Mouse (Mus musculus) adrenal gland, adult 8-10 months (tissue): ENCODE results near the gene Hid1. TPM values are rescaled to one million over a fixed set of nuclear protein-coding genes. Genes with fewer than 3 reads are reported as not detected.

Source experiments
- DNase-seq: peaks from one replicate; pipeline ENCODE4 v3.0.0; 2022
- total RNA-seq, 4 experiments: library from RNA; stranded (reverse); gene quantifications; 2 replicates each; pipeline ENCODE4 v1.2.4; 2022

The Hid1 gene
- total RNA-seq, 4 experiments from 2014 or later = 17.7 to 46.8 (median 42.6) TPM

GRCm38 (mm10) chr11:115335223-115335622 lies 32.3 kb downstream of the Hid1 start:
- no peak for DNase-seq

DNA sequence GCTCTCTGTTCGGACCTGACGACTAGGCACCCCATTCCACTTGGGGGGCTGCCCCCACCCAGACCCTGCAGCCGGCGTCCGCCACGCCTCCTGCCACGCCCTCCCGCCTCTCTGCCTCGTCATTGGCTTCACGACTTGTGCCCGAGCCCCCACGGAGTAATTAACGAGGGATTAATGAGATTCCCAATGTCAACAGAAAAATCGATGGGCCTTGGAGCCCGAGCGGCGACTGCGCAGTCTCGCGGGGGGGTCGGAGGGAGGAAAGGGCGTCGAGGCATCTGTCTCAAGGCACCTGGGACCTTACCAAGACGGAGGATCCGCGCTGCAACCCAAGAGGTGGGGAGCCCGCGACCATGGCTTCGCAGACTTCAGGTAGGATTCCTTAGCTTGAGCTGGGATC lies 33.0 kb downstream of the Hid1 start, which contains the start of gene Otop3:
Gene Otop3 (plus strand): TSS at position 201 of the 400 bp plus-strand sequence.
- DNase-seq = no peak

DNA sequence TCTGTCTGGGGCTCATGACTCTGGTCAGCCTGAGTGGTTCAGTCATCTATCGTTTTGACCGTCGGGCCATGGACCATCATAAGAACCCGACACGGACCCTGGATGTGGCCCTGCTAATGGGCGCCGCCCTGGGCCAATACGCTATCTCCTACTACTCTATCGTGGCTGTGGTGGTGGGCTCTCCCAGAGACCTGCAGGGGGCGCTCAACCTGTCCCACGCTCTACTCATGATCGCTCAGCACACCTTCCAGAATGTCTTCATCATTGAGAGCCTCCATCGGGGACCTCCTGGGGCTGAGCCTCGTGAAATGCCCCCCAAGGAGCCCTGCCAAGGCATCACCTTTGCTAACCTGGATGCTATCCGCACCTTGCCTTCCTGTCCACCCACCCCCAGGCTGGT lies 38.2 kb downstream of the Hid1 start:
- DNase-seq = no peak

DNA sequence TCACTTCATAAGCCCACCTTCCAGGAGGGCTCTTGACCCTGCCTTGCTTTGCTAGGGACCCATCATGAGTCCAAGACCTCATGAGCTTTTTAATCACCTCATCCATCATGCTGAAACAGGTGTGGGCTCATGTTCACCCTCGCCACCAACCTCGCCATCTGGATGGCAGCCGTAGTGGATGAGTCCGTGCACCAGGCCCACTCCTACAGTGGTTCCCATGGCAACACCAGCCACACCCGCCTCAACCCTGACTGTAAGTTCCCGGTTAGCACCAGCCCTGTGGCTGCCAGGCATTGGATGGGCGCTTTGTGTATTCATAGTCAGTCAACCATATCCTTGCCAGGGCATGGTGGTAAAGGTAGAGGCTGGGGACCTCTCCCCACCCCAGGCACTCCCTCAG lies 40.8 kb downstream of the Hid1 start:
- no peak for DNase-seq

DNA sequence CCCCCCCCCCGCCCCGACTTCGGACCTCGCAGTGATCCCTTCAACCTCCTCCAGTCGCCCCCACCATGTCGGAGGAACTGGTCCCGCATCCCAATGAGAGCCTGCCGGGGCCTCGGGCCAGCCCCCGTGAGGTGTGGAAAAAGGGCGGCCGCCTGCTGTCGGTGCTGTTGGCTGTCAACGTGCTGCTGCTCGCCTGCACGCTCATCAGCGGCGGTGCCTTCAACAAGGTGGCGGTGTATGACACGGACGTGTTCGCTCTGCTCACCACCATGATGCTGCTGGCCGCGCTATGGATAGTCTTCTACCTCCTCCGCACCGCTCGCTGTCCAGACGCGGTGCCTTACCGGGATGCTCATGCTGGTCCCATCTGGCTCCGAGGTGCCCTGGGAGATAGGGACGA lies 44.2 kb downstream of the Hid1 start:
- no peak for DNase-seq

DNA sequence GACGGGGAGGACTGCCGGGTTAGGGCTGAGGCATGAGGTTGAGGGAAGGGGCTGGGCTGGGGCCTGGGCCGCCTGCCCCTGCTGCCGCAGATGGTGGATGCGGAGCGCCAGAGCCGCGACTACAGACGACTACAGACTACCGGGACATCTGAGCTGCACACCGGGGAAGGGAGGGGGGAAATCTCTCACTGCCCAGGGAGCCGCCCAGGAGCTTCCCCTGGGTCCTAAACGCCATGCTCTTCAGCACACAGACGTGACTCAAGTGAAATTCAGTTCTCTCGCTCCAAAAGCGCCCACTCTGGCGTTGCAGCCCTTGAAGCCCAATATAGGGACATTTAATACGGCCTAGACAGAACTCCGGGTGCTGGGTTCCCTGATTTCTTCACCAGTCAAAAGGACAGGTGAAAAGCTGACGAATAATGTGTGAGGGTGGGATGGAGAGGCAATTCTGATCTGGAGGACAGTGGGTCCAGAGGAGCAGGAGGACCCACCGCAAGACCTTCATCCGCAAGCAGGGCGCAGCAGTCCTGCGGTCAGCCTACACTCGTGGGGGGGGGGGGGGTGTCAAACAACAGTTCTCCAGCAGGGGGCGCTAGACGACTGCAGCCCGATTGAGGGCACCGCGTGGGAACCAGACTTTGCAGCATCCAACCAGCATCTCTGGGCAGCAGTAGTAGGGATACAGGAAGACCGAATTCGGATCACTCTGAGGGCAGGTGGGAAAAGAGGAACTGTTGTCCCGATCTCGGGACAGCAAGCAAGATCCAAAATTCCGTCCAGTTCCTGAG lies 45.5 kb downstream of the Hid1 start, which contains the start of gene Ush1g:
Gene Ush1g (minus strand): TSS at position 136 of the 788 bp plus-strand sequence.
- no peak for DNase-seq

DNA sequence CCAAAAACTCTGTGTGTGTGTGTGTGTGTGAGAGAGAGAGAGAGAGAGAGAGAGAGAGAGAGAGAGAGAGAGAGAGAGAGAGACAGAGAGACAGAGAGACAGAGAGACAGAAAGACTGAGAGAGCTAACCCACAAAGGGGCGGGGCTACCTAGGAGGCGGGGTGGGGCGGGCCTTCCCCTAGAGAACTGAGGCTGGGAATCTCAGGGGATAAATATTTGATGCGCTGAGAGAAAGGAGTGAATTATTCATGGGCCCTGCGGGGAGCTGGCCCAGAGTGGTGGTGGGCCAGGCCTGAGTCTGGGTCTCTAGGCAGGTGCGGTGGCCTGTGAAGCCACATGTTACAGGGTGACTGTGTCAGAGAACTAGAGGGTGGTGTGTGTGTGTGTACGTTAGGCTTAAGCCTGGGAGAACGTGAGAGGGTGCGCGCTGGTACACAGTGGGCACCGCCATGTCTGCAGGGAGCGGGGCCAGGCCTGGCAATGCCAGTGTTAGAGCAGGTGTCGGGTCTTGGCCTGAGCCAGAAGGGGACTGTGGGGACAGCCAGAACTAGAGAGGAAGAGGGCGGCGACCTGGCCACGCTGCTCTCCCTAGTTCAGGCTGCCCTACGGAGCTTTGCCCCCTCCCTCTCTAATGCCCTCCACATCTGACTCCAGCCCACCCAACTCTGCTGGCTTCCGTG lies 47.7 kb downstream of the Hid1 start:
- no peak for DNase-seq

DNA sequence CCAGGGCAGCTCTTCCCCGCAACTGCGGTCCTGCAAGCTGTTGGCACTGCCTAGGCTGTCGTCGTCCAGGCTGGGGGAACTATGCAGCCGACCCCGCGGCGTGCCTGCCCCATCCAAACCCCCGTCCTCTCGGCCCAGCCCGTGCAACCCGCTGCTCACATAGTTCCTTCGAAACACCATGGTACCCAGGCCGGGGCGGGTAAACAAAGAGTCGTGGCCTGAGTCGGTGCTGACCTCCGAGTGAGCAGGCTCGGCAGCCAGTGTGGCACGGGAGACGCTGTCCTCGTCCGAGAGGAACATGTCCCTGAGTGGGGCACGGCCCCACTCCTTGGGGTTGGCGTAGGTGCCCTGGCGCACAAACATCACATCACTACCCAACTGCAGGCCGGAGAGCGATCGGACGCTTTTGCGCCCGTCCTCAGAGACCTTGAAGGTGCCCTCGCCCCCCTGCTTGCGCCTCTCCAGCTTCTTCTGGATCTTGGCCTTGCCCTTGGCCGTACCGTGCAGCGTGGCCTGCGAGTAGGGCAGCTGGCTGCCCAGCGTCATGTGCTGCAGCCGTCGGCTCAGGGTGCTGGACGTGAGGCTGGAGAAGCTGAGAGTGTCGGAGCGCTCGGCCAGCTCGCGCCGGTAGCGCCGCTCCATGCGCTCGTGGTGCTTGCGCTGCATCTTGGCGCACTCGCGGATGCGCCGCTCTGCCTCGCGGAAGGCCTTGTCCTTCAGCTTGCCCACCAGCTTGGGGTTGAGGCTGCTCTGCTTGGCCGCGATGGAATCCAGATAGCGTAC lies 49.1 kb downstream of the Hid1 start:
- DNase-seq = no peak

DNA sequence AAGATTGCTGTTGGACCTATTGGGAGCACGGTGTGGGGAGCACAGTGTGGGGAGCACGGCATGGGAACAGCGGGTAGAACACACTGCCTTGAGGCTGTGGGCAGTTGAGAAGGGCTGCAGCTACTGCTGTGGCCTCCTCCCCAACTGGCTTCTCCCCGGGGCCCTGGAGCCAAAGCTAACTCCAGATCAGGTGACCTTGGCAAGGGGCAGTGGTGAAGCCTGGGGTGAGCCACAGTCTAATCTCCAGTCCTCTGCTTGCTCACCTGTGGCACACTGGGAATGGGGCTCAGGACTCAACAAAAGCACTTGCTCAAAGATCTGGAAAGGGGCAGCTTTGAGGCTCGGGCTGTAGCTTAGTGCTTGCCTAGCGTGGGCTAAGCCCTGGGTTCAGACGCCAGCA lies 50.4 kb downstream of the Hid1 start:
- no peak for DNase-seq

DNA sequence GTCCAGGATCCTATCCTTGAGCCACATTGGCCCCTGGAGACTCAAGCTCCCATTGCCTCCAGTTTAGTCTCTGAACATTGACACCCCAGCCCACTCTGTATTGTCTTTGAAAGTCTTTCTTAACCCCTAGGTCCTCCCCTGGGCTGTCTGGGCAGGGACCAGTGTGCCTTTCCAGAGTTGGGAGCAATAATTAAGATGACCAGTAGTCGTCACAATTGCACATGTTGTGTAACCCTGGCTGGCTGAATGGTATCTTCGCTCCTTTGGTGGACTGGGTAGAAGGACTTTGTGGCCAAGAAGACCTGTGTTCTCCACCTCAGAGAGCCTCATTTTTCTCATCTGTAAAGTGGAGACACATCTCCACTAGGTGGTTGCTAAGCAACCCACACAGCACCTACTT lies 53.3 kb downstream of the Hid1 start:
- no peak for DNase-seq

DNA sequence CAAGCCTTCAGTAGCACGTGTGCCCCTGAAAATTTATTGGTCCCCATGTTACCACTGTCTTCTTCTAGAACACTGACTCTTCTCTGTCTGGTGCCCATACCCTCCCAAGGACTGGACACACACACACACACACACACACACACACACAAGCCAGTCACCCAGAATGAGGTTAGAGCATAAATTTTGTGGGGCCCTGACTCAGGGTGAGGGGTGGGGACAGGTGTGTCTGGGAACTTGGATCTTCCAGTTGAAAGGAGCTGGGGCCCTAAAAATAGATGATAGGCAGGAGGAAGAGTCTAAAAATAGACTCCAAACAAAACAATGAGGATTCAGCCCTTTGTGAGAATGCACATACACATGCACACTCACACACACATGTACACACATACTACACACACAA lies 58.8 kb downstream of the Hid1 start:
- no peak for DNase-seq

DNA sequence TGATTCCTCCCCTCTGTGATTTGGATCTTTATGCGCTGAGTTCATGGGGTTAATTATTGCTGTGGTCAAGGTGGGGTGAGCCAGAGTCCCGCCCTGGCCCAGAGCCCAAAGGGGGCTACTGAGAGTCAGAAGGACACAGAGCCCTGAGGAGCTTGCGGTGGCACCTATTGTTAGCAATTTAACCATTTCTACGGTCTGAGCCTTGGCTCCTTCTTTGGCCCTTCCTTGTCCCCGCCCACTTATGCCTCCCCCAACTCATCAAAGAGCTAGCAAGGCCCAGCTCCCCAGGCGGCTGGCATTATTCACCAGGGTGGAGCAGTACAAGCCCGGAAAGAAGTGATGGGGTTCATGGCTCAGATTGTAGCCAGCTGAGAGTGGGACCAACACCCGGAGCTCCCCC lies 60.7 kb downstream of the Hid1 start, which contains the start of gene Otop2:
Gene Otop2 (plus strand): TSS at position 301 of the 400 bp plus-strand sequence.
- no peak for DNase-seq

DNA sequence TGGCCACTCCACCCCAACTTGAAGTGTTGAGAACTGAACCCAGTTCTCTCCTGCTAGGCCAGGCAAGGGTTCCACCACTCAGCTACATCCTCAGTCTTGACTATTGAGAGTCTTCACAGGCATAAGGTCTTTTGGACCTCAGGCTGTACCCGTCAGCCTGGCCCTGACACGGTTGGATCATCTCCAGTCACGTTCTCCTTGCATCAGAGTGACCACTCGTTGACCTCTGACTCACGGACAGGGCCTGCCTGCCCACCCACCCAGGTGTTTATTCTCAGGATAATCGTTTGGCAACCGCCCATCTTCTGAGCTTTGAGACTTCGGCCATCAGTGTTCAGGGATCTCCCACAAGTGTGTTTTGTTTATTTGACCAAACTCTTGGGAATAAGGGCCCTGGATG lies 64.4 kb downstream of the Hid1 start:
- DNase-seq = no peak

DNA sequence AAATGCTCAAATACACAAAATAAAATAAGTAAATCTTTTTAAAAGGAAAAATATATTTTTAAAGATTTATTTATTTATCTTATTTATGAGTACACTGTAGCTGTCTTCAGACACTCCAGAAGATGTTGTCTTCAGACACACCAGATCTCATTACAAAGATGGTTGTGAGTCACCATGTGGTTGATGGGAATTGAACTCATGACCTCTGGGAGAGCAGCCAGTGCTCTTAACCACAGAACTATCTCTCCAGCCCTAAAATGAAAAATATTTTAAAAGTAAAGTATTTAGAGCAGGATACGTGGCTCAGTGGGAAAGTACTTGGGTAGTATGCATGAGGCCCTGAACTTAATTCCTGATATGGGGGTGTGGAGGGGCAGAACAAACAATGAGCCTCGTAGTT lies 66.2 kb downstream of the Hid1 start:
- DNase-seq = no peak

GRCm38 (mm10) chr11:115300745-115301144 lies 66.8 kb downstream of the Hid1 start:
- DNase-seq = no peak

GRCm38 (mm10) chr11:115298160-115298559 lies 69.4 kb downstream of the Hid1 start:
- no peak for DNase-seq

Other genes with a start within 250 kb of the Hid1 start
- gene Cd300lf, start 233.8 kb downstream of the Hid1 start, total RNA-seq = 1 to 10 TPM in 3 of 4 experiments, under 1 TPM in 1; 0.95 to 1.9 (median 1.4) TPM
- 10 to 100 TPM; 21.0 to 25.6 (median 22.2) TPM for gene Slc9a3r1, start 204.4 kb downstream of the Hid1 start, total RNA-seq
- gene Tmem104, start 180.3 kb downstream of the Hid1 start, total RNA-seq = 10 to 100 TPM; 24.8 to 34.0 (median 27.3) TPM
- gene Nat9, start 179.9 kb downstream of the Hid1 start, total RNA-seq = 10 to 100 TPM; 29.0 to 32.1 (median 30.3) TPM
- gene Grin2c, start 100.5 kb downstream of the Hid1 start, total RNA-seq = 10 to 100 TPM in 2 of 4 experiments, 1 to 10 TPM in 2; 2.2 to 32.8 (median 13.6) TPM
- 1,000 to 10,000 TPM; 1,501 to 2,268 (median 1,689) TPM for gene Fdxr, start 90.7 kb downstream of the Hid1 start, total RNA-seq
- 100 to 1,000 TPM in 2 of 4 experiments, 10 to 100 TPM in 2; 43.3 to 117 (median 82.2) TPM for gene Fads6, start 70.1 kb downstream of the Hid1 start, total RNA-seq
- not detected for gene Otop2, start 60.6 kb downstream of the Hid1 start, total RNA-seq
- gene Ush1g, start 45.7 kb downstream of the Hid1 start, total RNA-seq = 1 to 10 TPM in 2 of 4 experiments, under 1 TPM in 2; 0.52 to 2.3 (median 1.1) TPM
- gene Otop3, start 33.0 kb downstream of the Hid1 start, total RNA-seq = not detected
- 100 to 1,000 TPM in 1 of 4 experiments, 10 to 100 TPM in 3; 60.6 to 118 (median 71.9) TPM for gene Cdr2l, start 14.2 kb upstream of the Hid1 start, total RNA-seq
- 100 to 1,000 TPM; 157 to 179 (median 160) TPM for gene Mrpl58, start 36.0 kb upstream of the Hid1 start, total RNA-seq
- 100 to 1,000 TPM; 440 to 566 (median 519) TPM for gene Atp5h, start 52.2 kb upstream of the Hid1 start, total RNA-seq
- 10 to 100 TPM; 53.5 to 97.0 (median 65.5) TPM for gene Kctd2, start 52.4 kb upstream of the Hid1 start, total RNA-seq
- gene Trim80, start 72.8 kb upstream of the Hid1 start, total RNA-seq = not detected
- under 1 TPM in 1 of 4 experiments, not detected in 3; 0.21 TPM for gene Slc16a5, start 94.7 kb upstream of the Hid1 start, total RNA-seq
- gene Armc7, start 107.9 kb upstream of the Hid1 start, total RNA-seq = 10 to 100 TPM in 3 of 4 experiments, 1 to 10 TPM in 1; 8.6 to 11.7 (median 11.2) TPM
- 100 to 1,000 TPM; 119 to 222 (median 142) TPM for gene Nt5c, start 124.1 kb upstream of the Hid1 start, total RNA-seq
- 100 to 1,000 TPM in 1 of 4 experiments, 10 to 100 TPM in 3; 86.2 to 109 (median 94.4) TPM for gene Jpt1, start 146.6 kb upstream of the Hid1 start, total RNA-seq
- gene Sumo2, start 168.5 kb upstream of the Hid1 start, total RNA-seq = 100 to 1,000 TPM; 220 to 285 (median 257) TPM
- gene Nup85, start 196.7 kb upstream of the Hid1 start, total RNA-seq = 10 to 100 TPM; 46.5 to 61.0 (median 53.9) TPM
- gene Mrps7, start 236.2 kb upstream of the Hid1 start, total RNA-seq = 100 to 1,000 TPM in 1 of 4 experiments, 10 to 100 TPM in 3; 82.0 to 110 (median 92.1) TPM
- gene Gga3, start 236.3 kb upstream of the Hid1 start, total RNA-seq = 10 to 100 TPM; 20.3 to 52.7 (median 37.8) TPM
- 100 to 1,000 TPM; 101 to 135 (median 121) TPM for gene Mif4gd, start 245.2 kb upstream of the Hid1 start, total RNA-seq